Mouse (Mus musculus) T-helper 1 cell (primary cell): ENCODE measurements at regions not wholly inside any gene's neighbourhood (a gene's known extent, or its start where the extent isn't known, plus 50 kb on each side); places are given as distances from the start of the nearest gene placed in this dataset.

Experiments used
- in situ Hi-C: fragments of 300-600 bp; cut with MboI, MseI; formaldehyde crosslinking; loops from one replicate; pipeline ENCODE4 v1.15.1; 2025; ENCODE audit warnings: high pct_unique_total_duplicates

DNA sequence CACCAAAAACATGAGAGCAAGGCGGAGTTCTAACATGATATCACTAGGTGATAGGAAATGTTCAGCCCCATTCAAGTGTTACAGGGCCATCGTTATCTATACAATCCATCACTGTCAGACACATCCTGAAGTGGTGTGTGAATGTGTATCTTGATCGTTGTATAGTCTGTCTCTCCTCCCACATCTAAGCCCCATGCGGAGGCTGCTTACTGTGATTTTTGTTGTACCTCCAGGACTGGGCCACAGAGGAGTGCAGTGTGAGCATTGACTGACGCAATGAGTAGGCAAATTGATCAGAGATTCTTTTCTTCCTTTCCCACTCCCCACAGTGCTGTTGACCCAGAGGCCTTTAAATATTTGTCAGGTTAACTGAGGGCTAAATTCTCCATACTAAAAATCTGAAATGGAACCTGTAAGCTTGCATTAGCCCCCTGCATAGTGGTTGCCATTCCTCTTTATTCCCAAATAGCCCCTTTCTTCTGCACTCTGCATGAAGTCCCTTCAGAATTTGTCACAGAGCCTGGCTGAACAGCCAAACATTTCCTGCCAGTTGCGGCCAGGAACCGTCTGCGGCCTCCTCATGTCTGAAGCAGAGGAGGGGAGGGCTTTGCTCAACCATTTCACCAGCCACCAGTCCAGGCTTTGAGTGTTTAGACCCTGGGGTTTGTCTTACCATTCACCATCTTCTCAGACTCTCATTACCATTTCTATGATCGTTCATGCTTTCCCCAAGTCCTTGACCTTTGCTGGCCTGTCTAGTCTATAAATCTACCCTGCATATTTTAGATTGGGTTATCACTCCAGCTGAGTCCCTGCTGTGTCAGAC, 119.3 kb downstream of the Ttc8 start:
- in situ Hi-C loops = no loop called here

DNA sequence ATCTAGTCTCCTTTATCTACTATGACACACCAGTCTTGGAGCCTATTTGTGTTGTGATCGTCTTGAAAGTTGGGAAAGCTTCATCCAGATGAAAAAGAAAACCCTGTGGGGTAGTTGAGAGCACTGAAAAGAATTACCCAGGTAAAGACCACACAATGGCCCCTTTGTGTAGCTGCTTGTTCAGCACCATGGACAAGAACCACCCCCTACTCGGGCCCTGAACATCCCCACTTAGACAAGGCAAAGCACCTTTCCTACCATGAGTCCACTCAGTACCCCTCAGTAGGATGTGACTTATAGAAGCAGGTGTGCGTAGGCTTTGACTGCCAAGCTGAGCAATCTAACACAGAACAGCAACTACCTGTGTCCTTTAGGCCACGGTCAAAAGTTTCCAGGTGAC, 121.2 kb downstream of the Ttc8 start:
- in situ Hi-C loops = no loop called here

DNA sequence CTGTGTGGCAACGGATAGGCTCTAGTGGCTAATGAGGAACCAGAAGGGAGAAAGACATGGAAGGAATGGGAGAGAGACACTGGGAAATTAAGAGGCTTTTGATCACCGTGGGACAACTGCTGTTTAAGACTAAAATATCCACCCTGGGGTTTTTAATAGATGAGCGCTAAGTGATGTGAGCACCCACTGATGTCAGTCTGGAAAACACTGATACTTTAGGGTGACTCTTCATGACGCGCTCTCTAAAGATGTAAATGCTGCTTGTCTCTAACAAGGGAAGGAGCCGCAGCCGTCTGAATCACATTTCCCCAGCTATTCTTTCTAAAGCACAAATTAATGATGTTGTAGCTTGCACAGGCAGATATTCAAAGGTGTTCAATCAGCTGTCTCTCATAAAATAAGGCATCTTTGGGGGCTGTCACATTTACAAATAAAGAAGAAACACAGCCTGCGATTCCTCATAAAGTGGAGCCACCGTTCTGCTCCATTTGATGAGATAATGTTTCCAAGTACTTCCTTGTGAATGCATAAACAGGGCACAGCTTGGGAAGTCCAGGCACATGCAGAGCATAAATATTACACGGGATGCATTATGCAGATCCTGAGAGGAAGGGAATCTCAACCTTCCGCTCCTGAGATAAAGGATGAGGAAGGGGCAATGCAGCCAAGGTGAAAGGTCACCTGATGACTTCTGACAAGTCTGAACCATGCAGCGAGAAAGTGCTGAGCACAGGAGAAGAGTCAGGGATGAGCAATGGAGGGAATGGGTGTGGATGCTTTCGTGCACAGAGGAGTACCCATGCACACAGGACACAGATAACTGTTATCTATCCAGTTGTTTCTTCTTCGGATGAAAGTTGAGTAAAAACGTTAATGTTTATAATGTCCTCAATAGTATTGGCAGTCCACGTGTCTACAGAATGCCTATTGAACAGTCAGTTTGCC, 122.8 kb downstream of the Ttc8 start:
- in situ Hi-C loops = no loop called here

DNA sequence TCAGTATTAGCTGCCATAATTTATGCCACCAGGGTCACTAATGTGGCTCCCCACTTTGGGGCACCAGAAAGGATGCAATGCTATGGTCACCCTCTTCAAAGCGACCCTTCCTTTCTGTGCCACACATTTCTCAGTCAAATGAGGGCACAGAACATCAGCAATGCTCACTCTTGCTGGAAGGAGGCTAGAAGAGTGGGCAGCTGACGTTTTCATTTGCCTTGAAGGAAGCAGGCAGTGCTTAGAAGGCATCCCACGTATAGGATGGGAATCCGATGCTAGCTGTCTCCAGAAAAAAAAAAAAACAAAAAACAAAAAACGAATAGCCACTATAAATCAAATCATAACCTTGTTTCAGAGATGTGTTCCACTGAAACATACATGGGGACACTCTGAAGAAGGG, 124.1 kb downstream of the Ttc8 start:
- in situ Hi-C loops = no loop called here

DNA sequence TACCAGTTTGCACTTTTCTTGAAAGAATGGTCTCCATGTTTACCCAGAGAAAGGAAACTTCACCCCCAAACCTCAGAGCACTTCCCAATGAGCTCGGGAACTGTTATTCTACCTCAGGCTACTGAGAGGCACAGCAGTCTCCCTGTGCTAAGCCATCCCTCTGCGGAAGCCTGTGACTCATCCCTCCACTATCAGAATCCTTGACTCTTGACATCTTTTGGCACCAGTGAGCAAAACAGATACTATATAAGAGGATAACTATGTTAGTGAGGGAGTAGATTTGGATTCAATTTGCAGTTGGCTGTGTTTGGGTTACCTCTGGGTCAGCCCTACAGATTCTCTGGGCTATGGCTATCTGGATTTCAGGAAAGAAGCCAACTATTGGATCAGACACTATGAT, 130.1 kb downstream of the Ttc8 start:
- in situ Hi-C loops = no loop called here

DNA sequence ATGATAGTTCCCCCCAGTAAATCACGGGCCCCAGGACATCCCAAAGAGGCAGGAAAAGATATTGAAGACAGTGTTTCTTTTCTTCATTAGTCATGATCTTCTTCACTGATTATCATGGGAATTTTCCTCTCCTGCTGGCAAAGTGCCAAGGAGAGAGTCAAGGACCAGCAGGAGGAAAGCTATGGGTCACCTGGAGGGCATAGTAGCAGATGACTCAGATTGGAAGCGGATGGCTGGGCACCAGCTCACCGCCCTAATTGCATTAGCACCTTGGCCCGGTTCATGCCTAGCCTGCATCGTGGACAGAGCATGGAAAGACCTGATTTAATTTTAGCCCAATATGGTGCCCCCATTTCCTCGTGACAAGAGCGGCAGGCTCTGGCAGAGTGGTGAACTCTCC, 132.2 kb downstream of the Ttc8 start:
- in situ Hi-C loops = no loop called here

DNA sequence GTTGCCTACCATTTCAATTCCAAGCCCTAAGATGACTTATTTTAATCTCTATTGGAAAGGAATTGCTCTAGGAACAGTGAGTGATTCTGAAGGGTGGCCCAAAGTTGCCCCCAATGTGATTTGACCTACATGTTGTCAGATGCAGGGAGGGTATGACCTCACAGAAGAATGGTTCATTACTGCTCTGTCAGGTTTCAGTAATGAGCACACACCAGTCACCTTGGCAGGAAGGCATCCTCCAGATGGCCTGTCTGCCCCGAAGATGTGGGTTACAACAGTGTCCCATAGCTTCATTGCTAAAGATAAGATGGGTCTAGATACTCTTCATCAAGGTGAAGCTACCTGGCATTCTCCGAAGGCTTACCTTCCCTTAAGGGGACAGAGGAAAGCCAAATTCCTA, 137.1 kb downstream of the Ttc8 start:
- in situ Hi-C loops = no loop called here

DNA sequence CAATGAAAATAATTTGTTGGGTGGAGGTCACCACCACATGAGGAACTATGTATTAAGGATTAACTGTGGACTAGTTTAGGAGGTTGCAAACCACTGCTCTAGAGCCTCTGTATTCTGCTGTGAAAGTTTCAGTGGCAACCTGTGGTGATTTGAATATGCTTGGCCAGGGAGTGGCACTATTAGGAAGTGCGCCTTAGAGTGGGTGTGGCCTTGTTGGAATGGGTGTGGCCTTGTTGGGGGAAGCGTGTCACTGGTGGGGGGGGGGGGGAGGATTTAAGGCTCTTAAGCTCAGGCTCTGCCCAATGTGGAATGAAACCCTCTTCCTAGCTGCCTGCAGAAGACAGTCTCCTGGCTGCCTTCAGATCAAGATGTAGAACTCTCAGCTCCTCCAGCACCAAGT, 138.5 kb downstream of the Ttc8 start:
- in situ Hi-C loops = no loop called here

DNA sequence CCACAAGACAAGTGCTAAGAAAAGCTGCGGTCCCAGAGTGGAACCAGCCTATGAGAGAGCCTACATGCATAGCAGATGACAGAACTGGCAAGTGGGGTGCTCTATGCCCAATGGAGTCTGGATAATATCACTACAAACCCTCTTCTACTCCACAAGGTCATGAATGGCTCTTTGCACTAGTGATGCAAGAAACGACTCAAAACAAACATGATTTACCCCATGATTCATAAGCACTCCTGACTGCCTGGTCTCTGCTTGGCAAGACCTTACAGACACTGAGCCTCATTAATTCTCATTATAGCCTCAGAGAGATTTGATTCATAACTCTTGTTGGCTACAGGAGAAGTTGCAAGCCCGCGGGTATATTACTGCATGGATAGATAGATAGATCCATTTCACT, 139.1 kb downstream of the Ttc8 start:
- in situ Hi-C loops = no loop called here

DNA sequence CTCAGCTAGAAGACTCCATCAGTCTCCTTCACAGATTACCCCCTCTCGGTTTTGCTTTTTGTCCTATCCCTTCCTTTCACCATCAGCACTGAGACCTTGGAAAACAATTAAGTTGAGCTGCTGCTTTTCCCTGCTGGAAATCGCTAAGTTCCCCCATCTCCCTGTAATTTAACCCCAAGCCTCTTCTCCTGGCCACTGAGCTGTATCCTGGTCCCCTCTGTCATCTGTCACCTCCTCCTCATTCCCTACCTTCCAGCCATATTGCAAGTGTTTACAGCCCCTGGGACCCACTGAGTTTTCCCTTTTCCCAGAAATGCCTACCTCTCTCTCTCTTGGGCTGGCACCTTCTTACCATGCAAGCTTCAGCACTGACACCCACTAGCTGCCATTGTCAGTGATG, 140.3 kb downstream of the Ttc8 start:
- in situ Hi-C loops = loop anchor here (10.0 kb wide), 1 partner anchor 196 kb away; no protein-coding TSS in a partner anchor

DNA sequence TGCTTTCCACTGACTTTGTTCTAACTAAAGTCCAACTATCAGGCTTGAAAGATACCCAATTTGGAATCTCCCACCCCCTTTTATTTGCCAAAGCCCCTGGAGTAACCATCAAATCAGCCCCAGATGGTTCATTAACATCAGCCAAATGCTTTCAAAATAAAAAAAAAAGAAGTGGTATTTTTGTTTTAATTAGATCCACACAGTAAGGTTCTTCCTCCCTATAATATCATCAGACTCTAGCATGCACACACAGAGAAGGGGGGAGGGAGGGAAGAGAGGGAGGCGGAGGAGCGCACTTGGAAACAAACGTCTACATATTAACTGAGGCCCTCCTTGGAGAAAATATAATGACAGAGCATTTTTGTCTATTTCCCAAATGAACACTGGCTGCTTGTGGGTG, 143.1 kb downstream of the Ttc8 start:
- in situ Hi-C loops = loop anchor here (10.0 kb wide), 1 partner anchor 199 kb away; no protein-coding TSS in a partner anchor

DNA sequence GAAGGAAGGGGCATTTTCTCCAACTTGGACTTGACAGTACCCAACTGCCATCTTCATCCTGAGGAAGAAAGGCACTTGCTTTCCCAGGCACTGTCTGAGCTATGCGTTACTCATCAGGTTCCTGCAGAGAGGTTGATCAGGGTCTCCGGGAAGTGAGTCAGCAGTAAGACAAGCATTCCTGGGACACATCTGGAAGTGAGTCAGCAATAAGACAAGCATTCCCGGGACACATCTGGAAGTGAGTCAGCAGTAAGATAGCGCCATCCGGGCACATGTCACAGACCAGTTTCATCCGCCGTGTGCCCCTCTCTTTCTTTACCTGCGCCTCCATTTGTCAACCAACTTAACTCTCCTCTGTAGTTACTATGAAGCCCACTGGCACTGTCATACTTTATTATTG, 143.5 kb downstream of the Ttc8 start:
- in situ Hi-C loops = loop anchor here (10.0 kb wide), 1 partner anchor 199 kb away; no protein-coding TSS in a partner anchor

DNA sequence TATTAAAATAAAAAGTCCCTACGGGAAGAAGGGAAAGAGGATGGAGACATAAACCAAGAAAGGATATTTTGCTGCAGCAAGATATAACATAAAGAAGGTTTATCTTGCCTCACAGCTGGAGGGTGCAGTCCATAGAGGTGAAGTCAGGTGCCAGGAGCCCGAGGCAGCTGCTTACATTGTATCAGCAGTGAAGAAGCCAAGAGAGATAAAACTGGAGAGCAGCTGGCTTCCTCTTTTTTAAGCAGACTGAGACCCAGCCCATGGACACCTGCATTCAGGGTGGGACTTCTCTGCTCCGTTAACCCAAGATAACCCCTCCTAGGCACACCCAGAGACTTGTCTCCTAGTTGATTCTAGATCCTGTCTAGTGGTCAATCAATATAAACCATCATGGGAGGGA, 147.6 kb downstream of the Ttc8 start:
- in situ Hi-C loops = loop anchor here (10.0 kb wide), 1 partner anchor 203 kb away; no protein-coding TSS in a partner anchor

DNA sequence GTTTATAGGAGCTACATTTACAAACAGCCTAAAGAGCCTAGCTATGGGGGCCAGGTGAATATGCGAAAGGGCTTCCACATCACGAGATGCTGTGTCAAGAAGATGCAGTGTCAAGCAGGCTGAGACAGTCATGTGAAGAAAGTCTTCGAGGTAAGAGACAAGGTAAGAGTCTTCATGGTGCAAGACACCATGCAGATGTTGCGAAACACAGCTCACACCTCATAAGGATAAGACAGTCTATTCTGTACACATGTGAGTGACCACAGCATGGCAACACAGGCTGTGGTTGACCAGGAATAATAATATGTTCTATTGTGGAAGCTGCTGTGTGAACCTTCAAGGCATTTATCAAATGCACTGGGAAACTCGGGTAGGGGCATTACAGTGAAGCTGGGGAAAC, 153.4 kb downstream of the Ttc8 start:
- in situ Hi-C loops = no loop called here

DNA sequence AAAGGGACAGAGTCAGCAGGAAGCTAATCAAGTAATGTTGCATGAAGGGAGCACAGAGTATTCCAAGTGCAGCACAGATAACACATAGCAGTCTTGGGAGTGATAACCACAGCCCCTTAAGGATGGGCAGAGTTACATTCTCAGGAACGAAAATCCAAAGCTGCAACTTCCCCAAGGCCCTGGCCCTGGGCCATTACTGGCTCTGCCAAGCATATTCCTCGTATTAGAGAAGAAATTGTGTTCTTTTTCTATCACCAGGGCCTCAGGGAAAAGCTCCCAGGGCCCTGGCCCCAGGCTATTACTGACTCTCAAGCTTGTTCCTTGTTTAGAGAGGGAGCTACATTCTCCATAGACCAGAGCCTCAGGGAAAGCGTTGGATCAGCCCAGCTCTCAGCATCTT, 157.0 kb downstream of the Ttc8 start:
- in situ Hi-C loops = no loop called here

DNA sequence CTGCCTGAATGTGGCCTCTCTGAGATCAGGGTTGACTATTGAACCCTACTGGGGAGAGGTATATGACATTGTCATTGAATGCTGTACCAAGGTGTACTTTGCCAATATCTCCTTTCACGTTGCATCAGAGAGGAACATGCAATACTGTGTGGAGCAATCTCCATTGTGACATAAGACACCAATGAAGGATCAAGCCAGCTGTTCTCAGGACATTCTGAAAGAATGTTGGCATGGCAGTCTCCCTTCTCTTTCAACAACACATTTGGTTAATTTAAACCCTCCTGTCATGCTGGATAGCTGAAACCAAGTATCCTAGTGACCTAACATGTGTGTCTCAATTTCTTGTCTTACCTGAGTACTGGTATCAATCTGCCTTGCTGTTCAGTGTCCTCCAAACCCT, 159.5 kb downstream of the Ttc8 start:
- in situ Hi-C loops = no loop called here

DNA sequence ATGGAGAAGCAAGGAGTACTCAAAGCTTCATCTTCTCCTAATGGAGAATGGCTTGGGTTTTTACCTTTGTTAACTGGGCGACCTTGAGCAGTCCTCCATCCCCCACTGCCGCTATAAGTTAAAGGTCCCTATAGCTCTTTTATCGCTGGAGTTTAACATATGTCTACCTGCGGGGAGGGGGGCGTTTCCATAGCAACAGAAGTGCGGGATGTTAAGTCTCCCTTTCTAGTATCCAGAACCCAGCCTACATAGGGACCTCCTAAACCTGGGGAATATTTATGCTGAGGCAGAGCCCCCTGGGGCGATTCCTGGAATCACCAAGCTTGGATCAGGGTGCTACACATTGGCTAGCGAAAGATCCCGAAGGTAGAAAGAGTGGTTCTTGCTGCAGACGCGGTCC, 163.2 kb downstream of the Ttc8 start:
- in situ Hi-C loops = no loop called here

DNA sequence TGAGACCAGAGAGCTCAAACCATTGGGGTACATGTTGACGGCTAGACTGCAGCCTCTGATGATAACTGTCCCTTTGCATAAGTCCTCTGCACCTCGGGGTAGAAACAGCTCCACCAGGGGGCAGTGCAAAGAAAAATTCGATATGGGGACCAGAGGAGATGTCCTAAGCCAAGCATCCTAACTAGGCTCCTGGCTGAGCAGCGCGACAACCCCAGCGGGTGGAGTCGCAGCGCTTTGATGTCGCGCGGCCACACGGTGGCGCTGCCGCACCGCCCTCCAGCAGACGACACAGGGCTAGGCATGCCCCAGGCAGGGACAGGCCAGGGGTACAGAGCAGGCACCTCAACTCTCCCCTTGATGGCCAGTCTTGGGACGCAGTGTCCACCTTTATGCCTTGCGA, 163.8 kb downstream of the Ttc8 start:
- in situ Hi-C loops = no loop called here

DNA sequence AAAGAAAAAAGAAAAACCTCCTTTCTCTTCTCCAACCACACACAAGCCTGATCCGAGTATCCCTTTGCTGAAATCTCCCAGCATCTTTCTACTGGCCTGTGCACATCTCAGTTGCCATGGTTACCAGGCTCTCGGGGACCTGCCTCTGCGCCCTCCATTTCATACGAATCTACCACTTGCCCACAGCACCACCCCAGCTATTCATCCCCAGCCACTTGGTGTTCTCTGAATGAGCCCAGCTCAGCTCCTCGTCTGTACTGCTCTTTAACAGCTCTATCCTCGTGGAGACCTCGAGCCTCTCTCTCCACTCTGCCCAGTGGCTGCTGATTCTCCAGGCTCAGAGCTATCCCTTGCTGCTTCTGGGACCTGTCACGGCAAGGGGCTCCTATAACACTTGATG, 166.9 kb downstream of the Ttc8 start:
- in situ Hi-C loops = loop anchor here (5.0 kb wide), 2 partner anchors 750 to 880 kb away; no protein-coding TSS in a partner anchor

DNA sequence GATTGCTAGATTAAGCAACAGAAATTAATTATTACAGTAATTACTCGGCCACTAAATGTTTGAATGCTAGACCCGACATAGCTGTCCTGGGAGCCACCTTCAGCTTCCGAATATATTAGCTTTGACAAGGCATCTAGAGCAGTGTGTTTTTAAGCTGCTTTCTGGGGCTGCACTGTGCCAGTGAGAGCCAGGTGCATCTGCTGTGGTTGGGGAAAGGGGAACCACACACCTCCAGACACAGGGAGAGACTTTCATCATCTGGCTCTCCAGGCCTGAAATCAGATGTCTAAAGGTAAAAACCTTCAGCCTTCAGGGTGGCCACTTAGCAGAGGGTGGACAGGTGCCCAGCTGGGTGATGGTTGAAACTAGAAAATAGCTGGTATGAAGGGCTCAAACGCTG, 171.4 kb downstream of the Ttc8 start:
- in situ Hi-C loops = no loop called here

DNA sequence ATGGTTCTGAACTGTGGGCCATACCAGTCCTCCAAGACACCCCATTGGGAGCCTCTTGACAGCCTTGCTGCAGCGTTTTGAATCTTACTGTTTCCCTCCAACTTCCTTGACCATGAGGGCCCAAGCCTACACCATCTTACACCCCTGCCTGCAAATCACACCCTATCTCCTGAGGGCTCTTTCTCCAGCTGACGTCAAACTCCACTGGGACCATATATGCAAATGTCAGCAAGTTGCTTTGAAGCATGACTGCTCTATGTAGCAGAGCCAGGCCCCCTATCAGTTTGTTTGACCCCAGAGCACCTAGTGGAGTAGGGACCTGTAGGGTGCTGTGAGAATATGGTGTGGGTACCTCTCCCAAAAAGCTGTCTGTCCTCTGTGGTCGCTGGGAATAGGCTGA, 172.8 kb downstream of the Ttc8 start:
- in situ Hi-C loops = no loop called here

DNA sequence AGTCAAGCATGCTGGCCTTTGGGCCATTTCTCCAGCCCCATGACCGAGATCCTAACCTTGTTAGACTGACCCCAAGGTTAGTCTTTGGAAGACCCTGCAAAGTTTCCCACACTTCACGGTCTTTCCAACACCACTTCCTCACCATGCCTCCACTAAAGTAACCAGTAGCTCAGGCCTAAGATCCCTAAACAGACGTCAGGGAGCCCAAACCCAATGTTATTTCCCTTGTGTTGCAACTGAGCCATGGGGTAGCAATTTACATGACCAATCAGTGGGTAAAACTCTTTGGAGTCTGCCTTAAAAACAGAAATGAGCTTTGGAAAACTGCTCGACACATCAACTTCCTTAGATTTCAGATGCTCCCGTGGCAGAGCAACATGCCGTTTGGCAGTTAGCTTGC, 173.6 kb downstream of the Ttc8 start:
- in situ Hi-C loops = no loop called here
